8 mouse cellular contexts compared by ENCODE assay signal in genomic region chr7:42505588-42505987, GRCm38 (mm10). TPM values are rescaled to one million over a fixed set of nuclear protein-coding genes. Genes with fewer than 3 reads are reported as not detected.
DNase-seq lines count a peak whose midpoint lies in the region; ATAC-seq and TF ChIP-seq lines count a peak whose summit lies in the region.
"Not testable (repeated sequence)": the region's sequence is repeated elsewhere in the genome, so short reads cannot be mapped to it uniquely, and the experiment has no call there.

Gene Zfp141, minus strand, starts transcription at chr7:42505740.

- H3K9ac ChIP-seq in embryonic facial prominence, embryonic 13.5 days, result peak within 1 kb of the TSS; percentile 83
- H3K9ac ChIP-seq in limb, embryonic 12.5 days (replicated peaks), result peak within 1 kb of the TSS; percentile 69
- peak within 1 kb of the TSS; percentile 69 for H3K9ac ChIP-seq in midbrain, embryonic 15.5 days

- not testable (repeated sequence) for H3K4me1 ChIP-seq in embryonic facial prominence, embryonic 13.5 days; kidney, adult 2 months (ENCODE audit: control insufficient read depth, insufficient read depth, low read length); limb, embryonic 12.5 days (replicated peaks); spleen, adult 2 months (ENCODE audit: control insufficient read depth, insufficient read depth, insufficient read length)
- peaks cover 20% of the 10 kb centered on the region for H3K4me1 ChIP-seq in midbrain, embryonic 15.5 days

- TF ChIP-seq CTCF in kidney, adult 2 months (conservative IDR thresholded peaks at IDR 0.05; ENCODE audit: insufficient read depth, insufficient read length, low read depth, low read length); spleen, adult 2 months (IDR thresholded peaks at IDR 0.05; ENCODE audit: extremely low read depth, insufficient read depth, insufficient read length, insufficient replicate concordance): not testable (repeated sequence)

- DNase-seq in 3134 (ENCODE audit: extremely low read depth, insufficient read length, low spot score), result peak; percentile 73
- DNase-seq in adrenal gland, postnatal 36 days, result peak; percentile 90 to 91
- peak; percentile 87 to 91 for DNase-seq in heart, adult 18-20 months
- peak; percentile 95 for DNase-seq in kidney, adult 2 months
- DNase-seq in spleen, adult 2 months (ENCODE audit: low read depth in 1 of 2, low spot score in 2 of 2), result peak; percentile 68 to 70

- not testable (repeated sequence) for TF ChIP-seq POLR2A in kidney, adult 2 months (IDR thresholded peaks at IDR 0.05; ENCODE audit: low read depth, low read length); spleen, adult 2 months (IDR thresholded peaks at IDR 0.05; ENCODE audit: low read depth, low read length)

- 3% methylated on average over 18 of the region's 18 CpGs for WGBS in embryonic facial prominence, embryonic 13.5 days
- 6% methylated on average over 18 of the region's 18 CpGs for WGBS in kidney, adult 2 months
- 2% methylated on average over 18 of the region's 18 CpGs for WGBS in limb, embryonic 12.5 days
- 2% methylated on average over 18 of the region's 18 CpGs for WGBS in midbrain, embryonic 15.5 days
- WGBS in spleen, adult 2 months, result under 1% methylated on average over 18 of the region's 18 CpGs

- peak within 1 kb of the TSS; percentile 63 for H3K4me3 ChIP-seq in embryonic facial prominence, embryonic 13.5 days
- peak within 1 kb of the TSS; percentile 74 for H3K4me3 ChIP-seq in kidney, adult 2 months (ENCODE audit: insufficient read depth, low read depth, low read length)
- peak within 1 kb of the TSS; percentile 58 for H3K4me3 ChIP-seq in limb, embryonic 12.5 days (replicated peaks)
- peak within 1 kb of the TSS; percentile 61 for H3K4me3 ChIP-seq in midbrain, embryonic 15.5 days
- peak within 1 kb of the TSS; percentile 78 for H3K4me3 ChIP-seq in spleen, adult 2 months (ENCODE audit: extremely low read depth, insufficient read depth, insufficient read length)

- H3K4me2 ChIP-seq in embryonic facial prominence, embryonic 13.5 days, result peak within 1 kb of the TSS; percentile 65
- peak within 1 kb of the TSS; percentile 59 for H3K4me2 ChIP-seq in limb, embryonic 12.5 days
- peak within 1 kb of the TSS; percentile 66 for H3K4me2 ChIP-seq in midbrain, embryonic 15.5 days

- H3K27ac ChIP-seq in embryonic facial prominence, embryonic 13.5 days, result peak within 1 kb of the TSS; percentile 48; the same call in 1 of the 2 replicates
- not testable (repeated sequence) for H3K27ac ChIP-seq in kidney, adult 2 months (ENCODE audit: insufficient read depth, low read depth, low read length)
- peak within 1 kb of the TSS; percentile 67; the same call in 1 of the 2 replicates for H3K27ac ChIP-seq in limb, embryonic 12.5 days
- peak within 1 kb of the TSS; percentile 67 for H3K27ac ChIP-seq in midbrain, embryonic 15.5 days
- H3K27ac ChIP-seq in spleen, adult 2 months (ENCODE audit: insufficient read depth, low read length), result peak within 1 kb of the TSS; percentile 54

- not testable (repeated sequence) for H3K9me3 ChIP-seq in embryonic facial prominence, embryonic 13.5 days; limb, embryonic 12.5 days; midbrain, embryonic 15.5 days

- ATAC-seq in embryonic facial prominence, embryonic 13.5 days (ENCODE audit: insufficient number of reproducible peaks, insufficient read depth, low FRiP score, low TSS enrichment, low read depth), result peak; percentile 90
- ATAC-seq in limb, embryonic 12.5 days (ENCODE audit: insufficient number of reproducible peaks, insufficient read depth, low FRiP score, low TSS enrichment, low read depth), result peak; percentile 87
- ATAC-seq in midbrain, embryonic 15.5 days (replicated peaks), result peak; percentile 99

- not testable (repeated sequence) for H3K27me3 ChIP-seq in embryonic facial prominence, embryonic 13.5 days; kidney, adult 2 months (replicated peaks; ENCODE audit: control insufficient read depth, insufficient read depth, low read length); limb, embryonic 12.5 days; midbrain, embryonic 15.5 days (replicated peaks); spleen, adult 2 months (ENCODE audit: control insufficient read depth, insufficient read depth, low read length)

- not testable (repeated sequence) for H3K36me3 ChIP-seq in embryonic facial prominence, embryonic 13.5 days; kidney, adult 2 months (ENCODE audit: control insufficient read depth, insufficient read depth, low read length); limb, embryonic 12.5 days; midbrain, embryonic 15.5 days (replicated peaks); spleen, adult 2 months (ENCODE audit: control insufficient read depth, insufficient read depth, low read length)

RNA-seq across cellular contexts. Expression of gene Zfp141, which starts in this region (rescaled TPM):
- total RNA-seq in adrenal gland, postnatal 36 days (2021), result 10 to 100 TPM; 10.9 to 13.1 TPM
- polyA plus RNA-seq in embryonic facial prominence, embryonic 13.5 days (2015; fragmentation: Nextera tagmentation; extraction: Ambion mirVana), result 12.4 and 14.7 TPM in 2 replicates
- total RNA-seq in heart, adult 18-20 months (2021), result 1 to 10 TPM; 3.7 TPM
- 3.3 and 5.0 TPM in 2 replicates for polyA plus RNA-seq in kidney, adult 2 months (2012; rRNA removed)
- polyA plus RNA-seq in limb, embryonic 12.5 days (2016; fragmentation: Nextera tagmentation; extraction: Ambion mirVana), result 14.7 and 16.5 TPM in 2 replicates
- polyA plus RNA-seq in midbrain, embryonic 15.5 days (2015; fragmentation: Nextera tagmentation; extraction: Ambion mirVana), result 13.1 and 16.4 TPM in 2 replicates
- 3.8 and 4.2 TPM in 2 replicates for polyA plus RNA-seq in spleen, adult 2 months (2012; rRNA removed)
